Mouse (Mus musculus) MEL (cell line): ENCODE measurements around the gene Ypel5. TPM values are rescaled to one million over a fixed set of nuclear protein-coding genes. Genes with fewer than 3 reads are reported as not detected.

ENCODE experiments used
- DNase-seq: peaks from one replicate; pipeline ENCODE4 v3.0.0; 2011; ENCODE audit warnings: low read depth, low spot score
- H3K27ac ChIP-seq: 2 replicates; pipeline ENCODE4 v1.5.1; 2012; ENCODE audit warnings: low read depth, mild to moderate bottlenecking, control low read depth, low read length, moderate library complexity; ENCODE audit not compliant: control insufficient read depth
- H3K27me3 ChIP-seq, 2 experiments: fragments of 150-350 bp in 1 of 2; sonication (generic) in 1 of 2; 2 replicates each; pipeline ENCODE4 v1.6.1; 2012; ENCODE audit warnings: low read length in 2 of 2, mild to moderate bottlenecking in 2 of 2, improper control_type of control experiment in 1 of 2, moderate library complexity in 1 of 2; ENCODE audit not compliant: insufficient read depth in 2 of 2, control insufficient read depth in 1 of 2
- H3K36me3 ChIP-seq, 2 experiments: 2 replicates each; pipeline ENCODE4 v1.6.1; 2012 to 2014; ENCODE audit warnings: low read length in 2 of 2, improper control_type of control experiment in 1 of 2, inconsistent platforms in 1 of 2, mild to moderate bottlenecking in 1 of 2; ENCODE audit not compliant: insufficient read depth in 2 of 2, control insufficient read depth in 1 of 2
- H3K4me1 ChIP-seq, 2 experiments: fragments of 150-350 bp in 1 of 2; sonication (generic) in 1 of 2; 2 replicates each; pipeline ENCODE4 v1.6.1; 2012; ENCODE audit warnings: low read length in 2 of 2, improper control_type of control experiment in 1 of 2, mild to moderate bottlenecking in 1 of 2; ENCODE audit not compliant: insufficient read depth in 2 of 2, control insufficient read depth in 1 of 2
- H3K4me3 ChIP-seq, 2 experiments: fragments of 150-350 bp in 1 of 2; sonication (generic) in 1 of 2; 2 replicates each; pipeline ENCODE4 v1.5.1; 2012; ENCODE audit warnings: low read depth in 2 of 2, low read length in 2 of 2, mild to moderate bottlenecking in 2 of 2, moderate library complexity in 2 of 2, control low read depth in 1 of 2, improper control_type of control experiment in 1 of 2; ENCODE audit not compliant: control insufficient read depth in 1 of 2, insufficient read depth in 1 of 2
- H3K79me2 ChIP-seq: 2 replicates; pipeline ENCODE4 v1.6.1; 2012; ENCODE audit warnings: mild to moderate bottlenecking, low read length, moderate library complexity; ENCODE audit not compliant: control insufficient read depth, poor library complexity, insufficient read depth
- H3K9ac ChIP-seq: 2 replicates; pipeline ENCODE4 v1.6.1; 2012; ENCODE audit warnings: low read depth, mild to moderate bottlenecking, control low read depth, low read length, moderate library complexity; ENCODE audit not compliant: control insufficient read depth, poor library complexity, severe bottlenecking
- H3K9me3 ChIP-seq: fragments of 150-350 bp; sonication (generic); replicated peaks from 2 replicates; pipeline ENCODE4 v1.6.1; 2012; ENCODE audit warnings: mild to moderate bottlenecking, low read length, improper control_type of control experiment, moderate library complexity; ENCODE audit not compliant: insufficient read depth
- BHLHE40 ChIP-seq: IDR thresholded peaks from 2 replicates; pipeline ENCODE4 v1.6.1; 2012; ENCODE audit warnings: low read depth, mild to moderate bottlenecking, inconsistent platforms, low read length, improper control_type of control experiment, borderline replicate concordance
- E2F4 ChIP-seq: IDR thresholded peaks from 2 replicates; pipeline ENCODE4 v1.6.1; 2011; ENCODE audit warnings: low read depth, low read length, improper control_type of control experiment, borderline replicate concordance
- ELF1 ChIP-seq: IDR thresholded peaks from 2 replicates; pipeline ENCODE4 v1.6.1; 2014; ENCODE audit warnings: low read depth, mild to moderate bottlenecking, inconsistent platforms, low read length, improper control_type of control experiment, moderate library complexity
- HCFC1 ChIP-seq: IDR thresholded peaks from 2 replicates; pipeline ENCODE4 v1.6.1; 2012; ENCODE audit warnings: low read depth, mild to moderate bottlenecking, inconsistent platforms, low read length, improper control_type of control experiment, moderate library complexity
- MAFK ChIP-seq: IDR thresholded peaks from 2 replicates; pipeline ENCODE4 v1.6.1; 2011; ENCODE audit warnings: low read depth, mild to moderate bottlenecking, low read length, improper control_type of control experiment, borderline replicate concordance
- MAX ChIP-seq: IDR thresholded peaks from 2 replicates; pipeline ENCODE4 v1.6.1; 2011; ENCODE audit warnings: low read length, improper control_type of control experiment
- MYB ChIP-seq: IDR thresholded peaks from 2 replicates; pipeline ENCODE4 v1.6.1; 2011; ENCODE audit warnings: mild to moderate bottlenecking, low read depth, low read length, improper control_type of control experiment
- MYC ChIP-seq: IDR thresholded peaks from 2 replicates; pipeline ENCODE4 v1.6.1; 2011; ENCODE audit warnings: low read depth, mild to moderate bottlenecking, low read length, improper control_type of control experiment, moderate library complexity
- NELFE ChIP-seq: IDR thresholded peaks from 2 replicates; pipeline ENCODE4 v1.6.1; 2011; ENCODE audit warnings: low read depth, low read length, improper control_type of control experiment
- NRF1 ChIP-seq: IDR thresholded peaks from 2 replicates; pipeline ENCODE4 v1.6.1; 2014; ENCODE audit warnings: low read depth, mild to moderate bottlenecking, inconsistent platforms, low read length, improper control_type of control experiment, moderate library complexity; ENCODE audit not compliant: poor library complexity, insufficient read depth, severe bottlenecking
- SIN3A ChIP-seq: IDR thresholded peaks from 2 replicates; pipeline ENCODE4 v1.6.1; 2012; ENCODE audit warnings: low read length, improper control_type of control experiment, inconsistent platforms
- TAL1 ChIP-seq: IDR thresholded peaks from 2 replicates; pipeline ENCODE4 v1.6.1; 2012; ENCODE audit warnings: mild to moderate bottlenecking, inconsistent platforms, low read length, moderate library complexity, mixed read lengths
- USF2 ChIP-seq, 2 experiments: IDR thresholded peaks; 2 replicates each; pipeline ENCODE4 v1.6.1; 2011 to 2012; ENCODE audit warnings: improper control_type of control experiment in 2 of 2, low read length in 2 of 2, borderline replicate concordance in 1 of 2, inconsistent platforms in 1 of 2, low read depth in 1 of 2, mild to moderate bottlenecking in 1 of 2; ENCODE audit not compliant: insufficient read depth in 1 of 2
- ZKSCAN1 ChIP-seq: IDR thresholded peaks from 2 replicates; pipeline ENCODE4 v1.6.1; 2012; ENCODE audit warnings: low read depth, mild to moderate bottlenecking, inconsistent platforms, low read length, improper control_type of control experiment, moderate library complexity
- ZNF384 ChIP-seq: IDR thresholded peaks from 2 replicates; pipeline ENCODE4 v1.6.1; 2012; ENCODE audit warnings: low read depth, mild to moderate bottlenecking, inconsistent platforms, low read length, improper control_type of control experiment
- polyA plus RNA-seq, 2 experiments: library from polyadenylated mRNA; stranded (reverse) in 1 of 2; unstranded in 1 of 2; fragments of >175 nt in 1 of 2; fragments of >200 nt in 1 of 2; gene quantifications; 2 replicates each; pipeline versions ENCODE4 v1.2.1 to v1.2.4; 2012; ENCODE audit warnings: low replicate concordance in 2 of 2, low read depth in 1 of 2; ENCODE audit not compliant: insufficient read length in 2 of 2, insufficient read depth in 1 of 2, missing spikeins in 1 of 2
- total RNA-seq: library from RNA; depleted of rRNA; stranded (reverse); fragments of 300-350 nt; gene quantifications from 2 replicates; pipeline ENCODE4 v1.2.3, GENCODE M21; 2012

Ypel5 gene
- total and polyA plus RNA-seq, 3 experiments, result 9.2 to 80.4 (median 15.5) TPM

GRCm38 (mm10) chr17:72863226-72863625 is 27.0 kb downstream of the Ypel5 start:
- Histone ChIP-seq H3K9ac (no peak overlapping the region), H3K4me3 (no peak overlapping the region), H3K36me3 (no peaks in the 10 kb centered on the region), H3K9me3 (no peaks in the 10 kb centered on the region), H3K27ac (no peak overlapping the region), H3K27me3 (no peaks in the 10 kb centered on the region; a peak in 1 of 4 replicates), H3K4me1 (no peaks in the 10 kb centered on the region), H3K79me2 (no peaks in the 10 kb centered on the region)
- no peak for TF ChIP-seq E2F4
- no peak for TF ChIP-seq NRF1
- no peak for DNase-seq

DNA sequence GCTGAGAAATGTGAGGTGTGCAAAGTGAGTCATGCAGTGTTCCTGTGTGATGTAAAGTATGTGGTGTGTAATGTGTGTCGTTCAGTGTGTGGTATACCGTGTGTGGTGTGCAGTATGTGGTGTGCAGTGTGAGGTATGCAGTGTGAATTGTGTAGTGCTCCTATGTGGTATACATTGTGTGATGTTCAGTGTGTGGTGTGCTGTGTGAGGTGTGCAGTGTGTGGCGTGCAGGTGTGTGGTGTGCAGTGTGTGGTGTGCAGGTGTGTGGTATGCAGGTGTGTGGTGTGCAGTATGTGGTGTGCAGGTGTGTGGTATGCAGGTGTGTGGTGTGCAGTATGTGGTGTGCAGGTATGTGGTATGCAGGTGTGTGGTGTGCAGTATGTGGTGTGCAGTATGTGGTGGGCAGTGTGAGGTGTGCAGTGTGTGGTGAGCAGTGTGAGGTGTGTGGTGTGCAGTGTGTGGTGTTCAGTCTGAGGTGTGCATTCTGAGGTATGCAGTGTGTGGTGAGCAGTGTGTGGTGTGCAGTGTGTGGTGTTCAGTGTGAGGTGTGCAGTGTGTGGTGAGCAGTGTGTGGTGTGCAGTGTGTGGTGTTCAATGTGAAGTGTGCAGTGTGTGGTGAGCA is 30.5 kb downstream of the Ypel5 start:
- Histone ChIP-seq H3K79me2 (no peaks in the 10 kb centered on the region), H3K9ac (no peak overlapping the region), H3K27ac (no peak overlapping the region), H3K4me3 (no peak overlapping the region), H3K9me3 (no peaks in the 10 kb centered on the region), H3K4me1 (no peaks in the 10 kb centered on the region), H3K27me3 (no peaks in the 10 kb centered on the region), H3K36me3 (no peaks in the 10 kb centered on the region)
- TF ChIP-seq BHLHE40 (no peak), MYB (no peak), USF2 (IDR thresholded peaks at IDR 0.05; ENCODE audit: borderline replicate concordance in 1 of 2, insufficient read depth in 1 of 2, low read depth in 1 of 2, low read length in 2 of 2) (no peak), NRF1 (no peak), TAL1 (no peak), ZNF384 (no peak), MAFK (no peak), MYC (no peak), ELF1 (no peak), MAX (no peak), ZKSCAN1 (no peak), NELFE (no peak), HCFC1 (no peak), E2F4 (no peak), SIN3A (no peak)
- DNase-seq, result no peak
